Mouse (Mus musculus) forebrain, embryonic 10.5 days (tissue): ENCODE measurements at regions not wholly inside any gene's neighbourhood (a gene's known extent, or its start where the extent isn't known, plus 50 kb on each side); places are given as distances from the start of the nearest gene placed in this dataset.

Experiments
- DNase-seq: peaks from one replicate; pipeline ENCODE4 v3.0.0-alpha.2; 2017; ENCODE audit warnings: low spot score; ENCODE audit errors: extremely low spot score
- H3K27ac ChIP-seq: fragments of 300-500 bp; sonication (generic); 2 replicates; pipeline ENCODE4 v1.5.1; 2016; ENCODE audit warnings: mild to moderate bottlenecking
- H3K27me3 ChIP-seq: fragments of 300-500 bp; sonication (generic); 2 replicates; pipeline ENCODE4 v1.6.1; 2016; ENCODE audit warnings: mild to moderate bottlenecking; ENCODE audit not compliant: poor library complexity, severe bottlenecking
- H3K36me3 ChIP-seq: fragments of 300-500 bp; sonication (generic); replicated peaks from 2 replicates; pipeline ENCODE4 v1.6.1; 2016; ENCODE audit warnings: mild to moderate bottlenecking, moderate library complexity
- H3K4me1 ChIP-seq: fragments of 300-500 bp; sonication (generic); 2 replicates; pipeline ENCODE4 v1.6.1; 2016
- H3K4me3 ChIP-seq: fragments of 300-500 bp; sonication (generic); 2 replicates; pipeline ENCODE4 v1.5.1; 2016; ENCODE audit warnings: mild to moderate bottlenecking, moderate library complexity
- H3K9me3 ChIP-seq: fragments of 300-500 bp; sonication (generic); 2 replicates; pipeline ENCODE4 v1.6.1; 2016; ENCODE audit warnings: mild to moderate bottlenecking, moderate library complexity
- WGBS: fragments of 180-500 bp; shearing (Covaris S2); methylation state at CpG from one replicate; pipeline ENCODE4 v1.1.7; 2016; 5-methylcytosine and 5-hydroxymethylcytosine counted together

DNA sequence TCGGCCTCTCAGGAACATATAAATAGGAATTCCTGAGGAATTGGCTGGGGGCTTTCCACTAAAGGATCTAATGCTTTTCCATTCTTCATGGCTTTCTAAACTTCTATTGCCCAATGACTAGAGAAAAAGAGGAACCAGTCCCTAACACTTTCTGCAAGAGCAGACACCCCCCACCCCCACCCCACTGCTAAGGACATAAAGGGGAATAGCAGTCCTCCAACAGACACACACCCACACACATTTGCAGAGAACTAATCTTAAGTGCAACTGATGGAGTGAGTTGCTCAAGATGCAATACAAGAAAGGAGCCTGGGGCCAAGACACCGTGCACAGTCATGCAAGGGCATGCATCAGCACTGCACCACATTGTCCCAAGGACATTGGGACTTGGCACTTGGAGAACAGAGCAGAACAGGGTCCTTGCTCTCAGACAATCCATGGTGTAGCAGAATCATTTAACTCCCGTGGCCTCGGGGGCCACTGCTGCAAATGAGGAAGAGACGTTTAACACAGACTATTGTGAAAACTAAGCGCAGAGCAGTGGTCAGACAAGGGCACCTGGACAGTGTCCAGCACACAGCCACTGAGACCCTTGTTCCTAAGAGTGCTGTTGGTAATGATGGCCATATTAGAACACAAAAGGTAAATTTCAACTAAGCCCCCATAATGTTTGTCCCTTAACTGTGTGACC, 161.1 kb downstream of the Xpnpep1 start:
- 92% methylated on average over 6 of the region's 6 CpGs for WGBS
- H3K27ac ChIP-seq = no peak overlapping the region
- no peaks in the 10 kb centered on the region for H3K36me3 ChIP-seq
- no peaks in the 10 kb centered on the region for H3K4me1 ChIP-seq
- H3K4me3 ChIP-seq = no peak overlapping the region
- no peak for DNase-seq
- no peaks in the 10 kb centered on the region for H3K27me3 ChIP-seq
- H3K9me3 ChIP-seq = no peaks in the 10 kb centered on the region

DNA sequence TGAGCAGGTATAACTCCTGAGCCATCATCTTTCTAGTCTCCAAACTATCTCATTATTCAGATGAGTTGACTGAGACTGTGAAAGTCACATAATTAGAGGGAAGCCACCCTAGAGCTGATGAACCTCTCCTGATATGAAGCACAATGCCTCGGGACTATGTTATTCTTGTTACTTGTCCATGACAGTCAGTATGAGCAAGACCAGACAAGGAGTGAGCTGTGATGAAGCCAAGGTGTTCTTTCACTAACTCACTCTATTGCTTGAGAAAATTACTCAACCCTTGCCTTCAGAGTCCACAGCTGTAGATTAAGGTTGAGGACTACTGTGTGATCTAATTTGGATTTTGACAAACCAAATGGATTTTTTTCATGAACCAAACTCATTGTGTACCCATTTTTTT, 173.4 kb downstream of the Xpnpep1 start:
- Histone ChIP-seq H3K27me3 (no peaks in the 10 kb centered on the region), H3K4me3 (no peak overlapping the region), H3K36me3 (no peaks in the 10 kb centered on the region), H3K4me1 (no peaks in the 10 kb centered on the region), H3K9me3 (no peaks in the 10 kb centered on the region), H3K27ac (no peak overlapping the region)
- no peak for DNase-seq
- 90% methylated on average over 1 of the region's 1 CpGs for WGBS

DNA sequence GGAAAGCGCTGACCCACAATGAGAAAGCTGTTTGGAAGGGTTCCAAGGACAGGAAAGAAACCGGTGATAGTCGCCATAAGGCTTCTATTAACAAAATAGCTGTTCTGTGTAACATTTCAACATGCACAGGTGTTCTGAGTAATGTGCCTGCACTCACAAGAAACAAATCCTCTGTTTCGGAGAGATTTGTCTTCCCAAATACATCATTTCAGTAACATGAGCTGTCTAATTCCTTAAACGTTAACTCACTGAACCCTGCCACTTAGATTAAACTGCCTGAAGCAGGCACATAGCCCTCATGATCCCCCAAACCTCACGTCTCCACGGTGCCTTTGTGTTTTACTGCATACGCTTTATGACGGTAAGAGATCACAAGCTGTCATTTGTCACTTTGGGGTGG, 178.4 kb downstream of the Xpnpep1 start:
- H3K27me3 ChIP-seq = no peaks in the 10 kb centered on the region
- H3K27ac ChIP-seq = no peak overlapping the region
- no peak overlapping the region for H3K4me3 ChIP-seq
- no peaks in the 10 kb centered on the region for H3K9me3 ChIP-seq
- no peak for DNase-seq
- H3K4me1 ChIP-seq = no peaks in the 10 kb centered on the region
- no peaks in the 10 kb centered on the region for H3K36me3 ChIP-seq
- WGBS = 77% methylated on average over 9 of the region's 9 CpGs

DNA sequence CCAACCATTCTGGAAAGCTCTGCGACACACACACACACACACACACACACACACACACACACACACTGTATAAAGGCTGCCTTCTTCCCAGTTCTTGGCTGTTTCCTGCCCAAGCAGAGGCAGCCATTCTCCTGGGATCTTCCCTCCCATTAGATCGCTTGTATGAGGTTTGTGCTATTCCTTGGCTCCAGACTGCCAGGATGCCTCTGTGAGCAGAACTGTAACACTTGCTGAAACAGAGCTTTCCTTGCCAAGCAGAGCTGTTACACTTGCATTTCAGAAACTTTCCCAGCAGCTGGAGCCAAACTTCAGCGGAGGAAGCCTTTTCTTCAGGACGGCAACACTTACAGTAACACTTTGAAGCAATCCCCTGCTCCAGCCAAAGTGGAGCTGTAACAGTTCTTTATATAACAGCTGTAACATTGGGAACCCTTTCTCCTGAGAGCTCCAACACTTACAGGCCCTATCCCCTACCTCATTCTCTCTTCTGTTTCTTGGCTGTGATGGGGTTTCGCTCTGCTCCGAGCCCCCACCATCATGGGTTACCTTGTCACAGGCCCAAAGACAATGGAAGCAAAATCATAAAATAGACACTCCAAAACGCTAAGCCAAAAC, 185.8 kb downstream of the Xpnpep1 start:
- Histone ChIP-seq H3K4me3 (no peak overlapping the region), H3K27ac (no peak overlapping the region), H3K4me1 (no peaks in the 10 kb centered on the region), H3K9me3 (no peaks in the 10 kb centered on the region), H3K27me3 (no peaks in the 10 kb centered on the region), H3K36me3 (no peaks in the 10 kb centered on the region)
- WGBS = 91% methylated on average over 7 of the region's 7 CpGs
- no peak for DNase-seq

DNA sequence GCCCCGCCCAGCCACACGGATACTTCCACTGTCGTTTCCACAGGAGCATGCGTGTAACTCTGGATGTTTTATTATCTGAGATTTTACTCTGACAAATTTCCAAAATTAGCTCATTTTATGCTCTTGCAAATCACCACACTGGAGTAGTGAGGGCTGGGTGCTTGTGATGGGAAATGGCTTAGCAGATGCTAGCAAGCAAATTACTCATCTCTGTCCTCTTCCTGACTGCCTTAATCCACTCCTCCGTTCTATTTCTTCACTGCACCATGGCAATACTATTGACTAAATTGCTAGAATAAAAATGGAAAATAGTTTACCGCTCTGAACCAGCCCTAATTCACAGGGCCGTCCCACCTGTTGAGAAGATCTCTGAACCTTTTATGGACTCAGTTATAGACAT, 223.8 kb downstream of the Xpnpep1 start:
- DNase-seq = no peak
- no peak overlapping the region for H3K27ac ChIP-seq
- H3K4me3 ChIP-seq = no peak overlapping the region
- H3K27me3 ChIP-seq = no peaks in the 10 kb centered on the region
- no peaks in the 10 kb centered on the region for H3K36me3 ChIP-seq
- peaks cover 6% of the 10 kb centered on the region for H3K9me3 ChIP-seq
- no peaks in the 10 kb centered on the region for H3K4me1 ChIP-seq
- WGBS = 91% methylated on average over 7 of the region's 7 CpGs

DNA sequence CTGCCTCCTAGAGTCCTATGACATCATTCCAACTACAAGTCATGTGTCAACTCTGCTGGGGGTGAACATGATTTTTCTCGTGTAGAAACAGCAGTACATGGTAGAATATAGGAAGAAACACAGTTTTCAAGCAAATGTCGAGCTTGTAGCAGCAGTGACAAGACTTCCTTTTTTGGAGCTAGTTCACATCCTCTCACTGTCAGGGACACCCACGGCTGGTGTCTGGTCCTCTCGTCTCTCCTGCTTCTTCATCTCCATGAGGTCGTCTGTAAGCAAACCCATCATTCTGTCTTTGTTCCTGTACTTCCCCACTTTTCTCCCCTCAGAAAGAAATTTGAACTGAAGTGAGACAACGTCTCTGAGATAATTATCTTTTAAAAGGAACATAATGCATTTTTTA, 228.0 kb downstream of the Xpnpep1 start:
- 86% methylated on average over 6 of the region's 6 CpGs for WGBS
- Histone ChIP-seq H3K4me1 (no peaks in the 10 kb centered on the region), H3K27me3 (no peaks in the 10 kb centered on the region), H3K4me3 (no peak overlapping the region), H3K9me3 (no peaks in the 10 kb centered on the region), H3K27ac (no peak overlapping the region), H3K36me3 (no peaks in the 10 kb centered on the region)
- DNase-seq = no peak

DNA sequence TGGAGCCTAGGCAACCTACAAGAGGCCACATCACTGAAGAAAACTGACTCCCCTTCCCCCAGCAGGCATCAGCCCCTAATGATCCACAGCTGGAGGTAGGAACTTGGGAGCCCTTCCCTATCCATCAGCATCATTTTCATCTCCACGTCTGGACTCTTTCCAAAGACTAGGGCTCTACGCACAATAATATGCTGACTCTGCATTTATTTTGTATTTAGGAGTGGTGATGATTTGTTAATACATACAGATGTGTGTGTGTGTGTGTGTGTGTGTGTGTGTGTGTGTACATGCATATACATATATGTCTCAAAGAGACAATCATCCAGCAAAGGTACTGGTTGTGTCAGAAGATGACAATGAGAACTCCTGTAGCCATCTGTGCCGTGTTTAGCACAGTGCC, 251.2 kb downstream of the Xpnpep1 start:
- Histone ChIP-seq H3K27me3 (no peaks in the 10 kb centered on the region), H3K27ac (no peak overlapping the region), H3K36me3 (no peaks in the 10 kb centered on the region), H3K9me3 (no peaks in the 10 kb centered on the region), H3K4me1 (no peaks in the 10 kb centered on the region), H3K4me3 (no peak overlapping the region)
- WGBS = 94% methylated on average over 3 of the region's 3 CpGs
- no peak for DNase-seq

DNA sequence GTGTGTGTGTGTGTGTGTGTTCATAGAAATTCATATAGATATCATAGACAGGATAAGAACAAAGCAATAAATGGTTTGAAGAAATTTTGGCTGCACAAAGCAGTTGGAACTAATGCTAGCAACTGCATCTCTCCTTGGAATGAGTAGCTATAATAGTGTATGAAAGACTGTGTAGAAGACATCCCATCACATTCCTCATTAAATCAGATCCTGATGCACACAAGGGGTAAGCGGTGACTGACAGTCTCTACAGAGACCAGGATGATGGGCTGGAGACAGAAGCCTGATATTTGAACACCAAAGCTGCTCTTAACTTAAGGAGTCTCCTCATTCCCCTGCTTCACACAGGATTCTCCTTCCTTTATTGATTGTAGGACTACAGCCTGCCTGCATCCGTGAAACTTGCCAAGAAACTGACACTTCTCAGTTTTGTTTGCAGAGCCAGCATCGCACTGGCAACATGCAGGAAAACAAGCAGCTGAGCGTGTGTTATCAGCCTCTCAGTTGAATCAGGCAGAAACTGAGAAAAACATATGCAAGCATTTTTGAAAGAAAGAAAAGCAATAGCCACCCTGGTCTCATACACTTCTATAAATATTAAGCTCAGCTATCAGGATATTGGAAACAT, 271.1 kb downstream of the Xpnpep1 start:
- H3K4me3 ChIP-seq = no peak overlapping the region
- 94% methylated on average over 4 of the region's 4 CpGs for WGBS
- H3K4me1 ChIP-seq = no peaks in the 10 kb centered on the region
- no peaks in the 10 kb centered on the region for H3K27me3 ChIP-seq
- no peak overlapping the region for H3K27ac ChIP-seq
- no peaks in the 10 kb centered on the region for H3K36me3 ChIP-seq
- no peak for DNase-seq
- H3K9me3 ChIP-seq = peaks cover 6% of the 10 kb centered on the region; the same call in 1 of the 2 replicates

DNA sequence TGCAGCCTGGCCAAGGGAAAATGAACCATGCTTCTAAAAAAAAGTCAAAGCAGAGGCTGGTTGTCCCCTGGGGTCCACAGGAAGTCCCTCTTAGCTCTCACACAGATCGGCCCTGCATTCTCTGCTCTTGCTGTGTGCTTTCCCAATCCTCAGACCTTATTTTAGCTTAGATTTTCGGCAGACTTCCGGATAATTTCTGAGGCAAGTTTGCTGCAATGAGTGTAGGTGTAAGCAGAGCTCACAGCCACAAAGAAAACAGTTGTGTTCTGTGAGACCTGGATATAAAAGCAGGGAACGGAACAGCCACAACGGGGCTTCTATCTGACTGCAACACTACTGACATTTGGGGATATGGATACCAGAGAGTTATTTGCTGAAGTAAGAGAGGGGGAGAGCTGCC, 271.9 kb downstream of the Xpnpep1 start:
- no peak for DNase-seq
- WGBS = 87% methylated on average over 5 of the region's 5 CpGs

DNA sequence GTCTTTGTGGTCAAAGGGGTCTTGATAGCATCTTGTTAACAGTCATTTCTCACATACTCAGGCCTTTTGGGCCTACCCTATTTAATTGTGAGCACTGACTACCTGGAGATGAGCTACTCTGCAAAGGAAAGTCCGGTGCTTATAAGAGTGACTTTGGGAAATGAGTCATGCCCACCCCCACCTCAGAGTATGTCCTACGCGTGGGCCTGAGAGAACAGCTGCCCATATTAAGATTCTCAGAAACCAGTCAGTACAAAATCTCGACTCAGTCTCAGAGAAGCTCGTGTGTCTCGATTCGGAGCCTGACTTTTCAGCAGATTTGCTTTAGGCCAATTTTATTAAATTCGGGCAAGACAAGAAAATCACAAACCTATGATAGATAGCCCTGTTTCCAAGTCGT, 301.1 kb downstream of the Xpnpep1 start:
- Histone ChIP-seq H3K9me3 (no peaks in the 10 kb centered on the region), H3K4me3 (no peak overlapping the region), H3K36me3 (no peaks in the 10 kb centered on the region), H3K27ac (no peak overlapping the region), H3K27me3 (no peaks in the 10 kb centered on the region), H3K4me1 (no peaks in the 10 kb centered on the region)
- DNase-seq = no peak
- WGBS = 94% methylated on average over 9 of the region's 9 CpGs

More for the DNA sequence above, 271.9 kb downstream of the Xpnpep1 start:
- Histone ChIP-seq H3K4me3 (no peak overlapping the region), H3K9me3 (peaks cover 6% of the 10 kb centered on the region; the same call in 1 of the 2 replicates), H3K27ac (no peak overlapping the region), H3K4me1 (no peaks in the 10 kb centered on the region), H3K27me3 (no peaks in the 10 kb centered on the region), H3K36me3 (no peaks in the 10 kb centered on the region)

DNA sequence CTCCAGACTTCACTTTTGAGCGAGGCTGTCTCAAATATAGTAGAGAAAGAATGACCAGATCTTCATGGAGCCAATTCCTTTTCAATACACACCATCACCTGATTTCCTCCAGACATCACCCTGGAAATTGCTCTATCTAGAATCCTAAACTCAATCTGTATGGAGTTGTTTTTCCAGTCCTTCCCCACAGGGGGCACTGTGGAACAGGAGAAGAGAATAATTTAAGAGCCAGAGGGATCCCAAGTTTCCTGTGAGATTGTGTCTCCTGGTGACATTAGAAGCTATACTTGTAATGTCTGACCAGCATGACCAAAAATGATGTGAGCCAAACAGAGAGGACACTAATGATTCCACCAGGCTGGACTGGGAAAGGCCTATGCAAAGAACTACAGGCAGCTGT, 318.2 kb downstream of the Xpnpep1 start:
- Histone ChIP-seq H3K36me3 (no peaks in the 10 kb centered on the region), H3K4me1 (no peaks in the 10 kb centered on the region), H3K27me3 (no peaks in the 10 kb centered on the region), H3K27ac (no peak overlapping the region), H3K4me3 (no peak overlapping the region), H3K9me3 (no peaks in the 10 kb centered on the region)
- WGBS = 46% methylated on average over 1 of the region's 1 CpGs
- DNase-seq = no peak

DNA sequence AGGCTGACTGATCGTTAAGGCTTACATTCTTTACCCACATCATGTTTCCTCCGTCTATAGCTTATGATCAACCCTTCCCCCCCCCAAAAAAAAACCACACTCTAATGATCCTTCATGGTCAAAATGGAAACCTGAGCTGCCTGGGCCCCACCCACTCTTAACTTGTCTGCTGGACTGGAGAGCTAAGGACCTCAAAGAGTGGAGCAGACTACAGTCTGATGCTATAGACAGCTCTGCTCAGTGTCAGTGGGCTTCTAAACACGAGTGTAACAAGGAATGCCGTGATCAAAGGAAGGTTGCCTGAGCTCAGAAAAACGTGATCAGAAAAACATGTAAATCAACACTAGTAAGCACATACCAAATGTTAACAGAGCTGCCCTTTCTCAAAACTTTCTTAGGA, 324.7 kb downstream of the Xpnpep1 start:
- H3K9me3 ChIP-seq = no peaks in the 10 kb centered on the region
- no peak overlapping the region for H3K27ac ChIP-seq
- H3K27me3 ChIP-seq = no peaks in the 10 kb centered on the region
- DNase-seq = no peak
- 71% methylated on average over 5 of the region's 5 CpGs for WGBS
- no peaks in the 10 kb centered on the region for H3K36me3 ChIP-seq
- H3K4me1 ChIP-seq = no peaks in the 10 kb centered on the region
- H3K4me3 ChIP-seq = no peak overlapping the region

DNA sequence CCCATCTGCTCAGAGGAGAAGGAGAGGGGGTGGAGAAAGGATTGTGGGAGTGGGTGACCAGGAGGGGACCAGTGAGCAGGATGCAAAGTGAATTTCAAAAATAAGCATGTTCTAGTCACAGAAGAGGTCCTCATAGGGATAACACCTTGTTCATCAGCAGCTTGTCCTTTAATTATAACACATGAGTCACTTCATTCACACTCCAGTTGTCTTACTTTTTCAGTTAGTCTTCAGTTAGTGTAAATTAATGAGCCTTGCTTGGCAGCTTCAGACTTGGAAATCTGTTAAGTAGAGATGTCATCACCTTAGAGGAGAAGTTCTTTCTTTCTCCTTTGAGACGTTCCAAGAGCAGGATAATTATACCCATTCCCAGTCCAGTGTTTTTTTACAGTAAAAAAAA, 332.3 kb downstream of the Xpnpep1 start:
- Histone ChIP-seq H3K4me3 (no peak overlapping the region), H3K27ac (no peak overlapping the region), H3K27me3 (no peaks in the 10 kb centered on the region), H3K9me3 (no peaks in the 10 kb centered on the region), H3K36me3 (no peaks in the 10 kb centered on the region), H3K4me1 (no peaks in the 10 kb centered on the region)
- 88% methylated on average over 1 of the region's 1 CpGs for WGBS
- no peak for DNase-seq
